Mouse (Mus musculus) R1 (cell line): Measurements from ENCODE around the gene Nudt3.

Experiments used
- DNase-seq: peaks from one replicate; pipeline ENCODE4 v3.0.0-alpha.2; 2018; ENCODE audit warnings: low read depth, low spot score

The Nudt3 gene

DNA sequence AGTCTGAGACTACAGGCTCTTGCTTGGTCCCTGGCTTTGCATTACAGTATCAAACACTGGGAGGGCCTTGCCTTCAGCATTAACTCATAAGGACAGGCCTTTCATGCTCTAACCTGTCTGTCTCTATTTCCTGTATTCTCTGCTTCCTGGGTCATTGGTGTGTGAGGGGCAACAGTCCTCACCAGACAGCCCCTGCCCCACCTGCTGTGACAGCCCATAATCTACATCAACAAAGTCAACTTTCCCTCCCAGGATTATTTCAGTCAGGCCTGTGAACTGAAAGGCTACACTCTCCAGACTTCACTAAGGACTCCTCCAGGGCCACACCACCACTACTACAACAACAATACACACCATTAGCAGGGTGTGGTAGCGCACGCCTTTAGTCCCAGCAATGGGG is 20.3 kb downstream of the Nudt3 start:
- DNase-seq = peak; percentile 70

DNA sequence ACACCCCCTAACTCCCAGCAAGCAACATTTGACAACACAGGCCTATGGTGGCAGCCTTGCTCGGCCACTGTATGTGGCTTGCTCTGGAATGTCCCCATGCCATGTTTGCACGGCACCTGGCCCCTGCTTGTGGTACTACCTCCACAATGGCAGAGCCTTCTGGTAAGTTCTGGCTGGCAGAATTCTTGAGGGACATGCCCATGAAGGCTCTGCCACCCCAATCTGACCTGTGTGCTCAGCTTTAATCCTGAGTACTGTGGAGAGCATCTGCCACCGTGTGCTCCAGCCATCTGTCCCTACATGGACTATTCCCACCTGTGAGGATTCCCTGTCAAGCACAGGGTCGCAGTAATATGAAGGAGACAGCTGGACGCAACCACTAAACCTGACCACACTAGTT is 22.4 kb downstream of the Nudt3 start:
- no peak for DNase-seq

- DNase-seq = no peak
Observed at GRCm38 (mm10) chr17:27600286-27600685, 23.0 kb downstream of the Nudt3 start.

- no peak for DNase-seq
Observed at GRCm38 (mm10) chr17:27596376-27597190, 26.7 kb downstream of the Nudt3 start.

- DNase-seq = peak; percentile 54
Observed at GRCm38 (mm10) chr17:27595659-27596375, 27.5 kb downstream of the Nudt3 start.

- no peak for DNase-seq
Observed at GRCm38 (mm10) chr17:27592565-27592910, 30.8 kb downstream of the Nudt3 start.

DNA sequence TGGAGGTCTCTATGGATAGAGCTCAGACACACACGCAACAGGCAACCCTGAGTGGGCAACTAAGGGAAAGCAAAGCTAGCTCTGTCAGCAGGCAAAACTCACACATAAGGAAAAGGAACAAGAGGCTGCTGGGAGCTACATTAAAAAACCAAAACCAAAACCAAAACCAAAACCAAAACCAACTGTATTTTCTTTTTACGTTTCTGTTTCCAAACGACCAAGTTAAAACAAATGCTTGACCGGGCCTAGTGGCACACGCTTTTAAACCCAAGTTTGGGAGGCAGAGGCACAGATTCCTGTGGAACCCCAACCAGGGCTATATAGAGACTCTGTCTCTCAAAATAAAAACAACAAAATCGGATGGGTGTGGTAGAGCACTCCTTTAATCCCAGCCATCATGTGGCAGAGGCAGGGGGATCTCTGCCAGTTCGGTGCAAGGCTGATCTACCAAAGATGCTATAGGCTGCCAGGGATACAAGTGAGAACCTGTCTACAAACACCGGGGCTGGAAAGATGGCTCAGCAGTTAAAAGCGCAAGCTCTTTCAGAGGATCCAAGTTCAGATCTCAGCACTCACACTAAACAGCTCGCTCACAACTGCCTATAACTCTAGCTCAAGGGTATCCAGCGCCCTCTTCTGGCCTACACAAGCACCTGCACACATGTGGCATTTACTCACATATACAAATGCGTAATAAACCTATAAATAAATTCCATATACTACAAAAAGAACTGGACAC is 31.3 kb downstream of the Nudt3 start:
- DNase-seq = peak; percentile 74

- DNase-seq = no peak
Observed at GRCm38 (mm10) chr17:27588231-27588630, 35.1 kb downstream of the Nudt3 start.

- DNase-seq = no peak
Observed at GRCm38 (mm10) chr17:27587252-27587651, 36.0 kb downstream of the Nudt3 start.

DNA sequence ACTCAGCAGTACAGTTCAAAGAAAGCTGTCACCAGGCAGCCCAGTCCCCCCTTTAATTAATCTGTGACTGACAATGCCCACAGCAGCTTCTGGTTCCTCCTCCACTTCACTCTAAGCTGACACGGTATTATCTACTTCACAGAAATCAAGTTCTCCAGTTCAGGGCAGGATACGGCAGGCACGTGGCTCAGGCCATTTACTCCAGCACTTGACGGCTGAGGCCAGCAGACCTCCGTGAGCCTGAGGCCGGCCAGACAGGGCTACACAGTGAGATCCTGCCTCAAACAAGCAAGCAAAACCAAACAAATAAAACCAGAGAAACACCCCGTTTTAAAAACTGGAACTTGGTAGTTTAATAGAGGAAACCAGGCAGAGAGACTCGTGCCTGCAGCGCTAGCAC is 36.6 kb downstream of the Nudt3 start:
- DNase-seq = no peak

- DNase-seq = no peak
Observed at GRCm38 (mm10) chr17:27583185-27583894, 40.0 kb downstream of the Nudt3 start.

DNA sequence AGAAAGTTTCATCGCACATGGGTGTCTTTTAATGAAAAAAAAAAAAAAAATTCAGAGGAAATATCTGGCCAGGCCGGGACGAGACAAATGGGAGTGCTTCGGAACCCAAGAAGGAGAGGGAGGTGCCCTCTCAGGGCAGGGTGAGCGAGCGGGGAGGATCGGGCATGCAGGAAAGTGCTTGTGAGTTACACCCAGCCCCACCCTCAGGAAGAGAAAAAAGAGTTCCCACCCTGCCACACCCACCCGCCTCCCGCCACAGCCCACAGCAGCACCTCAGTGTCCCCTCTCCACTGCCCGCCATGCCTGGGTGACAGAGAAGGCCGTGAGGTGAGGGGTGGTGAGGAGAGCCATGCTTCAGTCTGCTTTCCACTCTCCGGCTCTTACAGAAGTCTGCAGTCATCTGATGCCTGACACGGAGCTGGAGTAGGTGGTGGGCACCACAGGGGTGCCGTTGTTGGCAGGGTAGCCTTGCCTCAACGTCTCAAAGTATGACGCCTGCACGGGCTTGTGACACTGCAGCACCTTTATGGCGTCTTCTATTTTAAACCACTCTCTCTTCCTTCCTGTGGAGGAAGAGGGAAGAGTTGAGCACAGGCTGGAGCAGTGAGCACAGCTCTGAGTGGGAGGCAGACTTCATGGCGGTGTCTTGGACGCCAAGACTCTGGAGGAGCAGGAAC is 42.8 kb downstream of the Nudt3 start:
- no peak for DNase-seq

DNA sequence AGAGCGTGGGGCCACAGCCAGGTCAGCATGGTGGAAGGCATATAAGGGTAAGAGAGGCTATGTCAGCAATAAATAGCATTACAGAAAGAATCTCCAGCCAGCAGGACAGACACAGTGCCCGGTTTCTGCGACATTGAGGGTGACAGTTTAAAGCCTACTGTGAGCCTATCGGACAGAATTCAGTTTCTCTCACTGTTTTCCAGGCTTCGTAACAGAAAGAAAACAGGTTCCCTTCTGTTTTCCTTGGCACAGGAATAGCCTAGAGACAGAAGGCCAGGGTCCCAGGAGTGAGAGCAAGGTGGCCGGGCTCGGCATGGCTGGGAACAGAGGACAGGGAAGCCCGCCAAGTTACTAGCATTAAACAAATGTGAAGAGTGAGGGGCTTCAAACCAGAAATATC is 43.5 kb downstream of the Nudt3 start:
- DNase-seq = no peak

- no peak for DNase-seq
Observed at GRCm38 (mm10) chr17:27578487-27578886, 44.8 kb downstream of the Nudt3 start.

DNA sequence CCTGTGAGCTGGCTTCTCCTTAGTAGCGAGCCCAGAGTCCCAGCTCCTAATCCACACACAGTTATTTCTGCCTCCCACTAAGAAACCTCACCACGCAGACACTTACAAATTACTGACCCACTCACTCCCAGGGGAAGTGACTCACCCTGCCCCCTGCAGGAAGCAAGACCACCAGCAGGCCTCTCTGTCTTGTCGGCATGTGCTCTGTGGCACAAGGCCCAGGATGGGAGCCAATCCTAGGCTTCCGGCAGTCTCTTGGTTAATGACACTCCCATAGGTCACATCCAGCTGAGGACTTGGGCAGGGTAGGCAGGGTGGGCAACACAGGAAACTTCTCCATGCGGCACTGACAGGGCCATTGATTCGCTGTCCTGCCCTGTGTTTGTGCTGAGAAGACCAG is 45.8 kb downstream of the Nudt3 start:
- DNase-seq = peak; percentile 73

DNA sequence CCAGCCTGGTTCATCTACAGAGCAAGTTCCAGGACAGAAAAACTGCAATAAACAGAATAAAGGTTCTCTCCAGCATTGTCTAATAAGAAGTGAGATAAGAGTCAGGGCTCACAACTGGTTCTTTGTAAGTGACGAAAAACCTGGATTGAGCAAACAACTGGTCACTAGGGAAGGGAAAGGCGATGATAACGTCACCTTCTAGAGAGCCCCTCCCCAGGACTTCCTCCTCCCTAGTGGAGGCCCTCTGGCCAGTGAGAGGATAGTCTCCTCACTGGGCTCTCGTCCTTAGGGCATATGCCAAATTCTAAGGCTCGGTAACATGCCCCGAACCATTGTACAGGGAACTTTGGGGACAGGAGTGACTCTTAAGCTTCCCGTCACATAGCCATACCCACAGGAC is 47.2 kb downstream of the Nudt3 start:
- no peak for DNase-seq

DNA sequence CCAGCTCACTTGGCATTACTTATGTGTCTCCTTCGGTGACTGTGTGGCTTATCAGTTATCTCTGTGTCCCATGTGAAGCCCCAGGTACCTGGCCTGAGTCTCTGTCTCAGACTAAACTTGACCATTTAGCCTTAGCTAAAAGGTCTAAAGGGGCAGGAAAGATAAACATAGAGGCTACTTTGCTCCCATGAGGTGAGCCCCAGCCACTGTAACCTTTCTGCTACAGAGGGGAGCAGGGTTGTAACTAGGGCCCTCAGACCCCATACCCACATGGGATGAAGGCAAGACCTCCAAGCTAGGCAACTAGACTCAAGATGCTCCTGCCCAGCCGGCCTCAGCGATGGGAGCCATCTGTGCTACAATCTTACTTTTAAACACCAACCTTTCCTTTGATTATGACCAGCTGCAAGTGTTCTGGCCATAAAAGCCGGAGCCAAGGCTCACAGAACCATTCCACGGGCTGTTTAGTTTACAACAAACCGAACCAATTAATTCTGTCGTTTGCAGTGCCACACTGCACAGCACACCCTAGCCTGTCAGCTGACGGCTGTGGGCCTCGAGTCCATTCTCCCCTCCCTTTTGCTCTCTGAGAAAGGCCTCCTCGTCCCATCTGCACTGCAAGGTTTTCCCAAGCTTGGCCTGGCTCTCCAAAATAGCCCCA is 48.0 kb downstream of the Nudt3 start:
- no peak for DNase-seq

DNA sequence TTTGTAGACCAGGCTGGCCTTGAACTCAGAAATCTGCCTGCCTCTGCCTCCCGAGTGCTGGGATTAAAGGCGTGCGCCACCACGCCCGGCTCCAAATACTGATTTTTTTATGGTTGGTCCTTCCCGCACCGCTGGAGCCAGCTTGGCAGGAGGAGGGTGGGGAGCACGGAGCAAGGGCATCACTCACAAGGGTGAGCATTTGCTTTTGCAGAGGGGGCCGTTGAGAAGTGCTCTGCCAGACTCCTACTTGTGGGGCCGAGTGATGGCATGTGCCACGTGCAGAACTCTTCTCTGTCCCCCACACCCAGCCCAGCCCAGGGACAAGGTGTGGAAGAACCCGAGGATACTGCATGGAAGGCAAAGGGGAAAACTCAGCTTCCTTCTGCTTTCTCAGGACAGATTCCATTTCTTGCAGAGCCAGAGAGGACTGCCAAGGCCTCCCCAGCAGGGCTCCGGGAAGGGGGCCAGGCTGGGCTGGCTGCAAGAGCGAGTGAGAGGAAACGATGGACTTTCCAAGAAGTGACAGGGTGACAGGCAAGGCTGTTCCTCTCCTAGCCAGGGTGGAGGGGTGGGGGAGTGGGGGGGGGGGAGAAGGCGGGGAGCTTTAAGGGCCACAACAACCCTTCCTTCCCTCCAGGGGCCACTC is 48.7 kb downstream of the Nudt3 start:
- no peak for DNase-seq

GRCm38 (mm10) chr17:27573772-27574320 is 49.4 kb downstream of the Nudt3 start:
- DNase-seq = no peak

GRCm38 (mm10) chr17:27571315-27571714 is 52.0 kb downstream of the Nudt3 start:
- DNase-seq = no peak
